Mouse (Mus musculus): ENCODE measurements around the gene Oxct2b.
"Not testable (repeated sequence)": the region's sequence is repeated elsewhere in the genome, so short reads cannot be mapped to it uniquely, and the experiment has no call there.

The Oxct2b gene

GRCm38 (mm10) chr4:123112216-123112764, 3.8 kb upstream of the Oxct2b start:
- DNase-seq (ENCODE audit: low spot score in 2 of 2), result no peak

DNA sequence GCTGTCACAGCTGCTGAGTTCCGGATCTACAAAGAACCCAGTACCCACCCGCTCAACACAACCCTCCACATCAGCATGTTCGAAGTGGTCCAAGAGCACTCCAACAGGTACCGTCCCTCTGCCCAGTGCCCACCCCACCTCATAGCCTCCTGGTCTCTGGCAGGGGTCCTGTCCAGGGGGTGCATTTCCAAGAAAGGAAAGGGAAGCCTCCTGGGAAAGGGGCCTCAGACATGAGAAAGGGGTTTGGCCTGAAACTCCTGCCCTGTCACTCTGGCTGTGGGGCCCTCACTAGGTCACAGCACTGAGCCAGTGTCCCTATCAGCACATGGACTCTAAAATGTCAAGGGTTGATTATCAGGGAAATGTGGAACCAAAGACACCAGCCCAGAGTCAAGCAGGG, 1.4 kb upstream of the Oxct2b start:
- DNase-seq (ENCODE audit: low spot score in 2 of 2), result not testable (repeated sequence)

GRCm38 (mm10) chr4:123116640-123117039, 574 bp downstream of the Oxct2b start:
- DNase-seq (ENCODE audit: low spot score in 2 of 2), result not testable (repeated sequence)

GRCm38 (mm10) chr4:123121286-123121685, 5.2 kb downstream of the Oxct2b start:
- no peak for DNase-seq (ENCODE audit: low spot score in 2 of 2)

- DNase-seq (ENCODE audit: low spot score in 2 of 2), result no peak
These were observed 10.6 kb downstream of the Oxct2b start for GRCm38 (mm10) chr4:123126626-123127025.

- no peak for DNase-seq (ENCODE audit: low spot score in 2 of 2)
These were observed 11.0 kb downstream of the Oxct2b start for GRCm38 (mm10) chr4:123127051-123127450.

- no peak for DNase-seq (ENCODE audit: low spot score in 2 of 2)
These were observed 21.5 kb downstream of the Oxct2b start for GRCm38 (mm10) chr4:123137551-123137950.

GRCm38 (mm10) chr4:123139513-123140154, 23.6 kb downstream of the Oxct2b start, which contains the start of gene Ppie:
Ppie (minus strand) TSS chr4:123139951.
- DNase-seq (ENCODE audit: low spot score in 2 of 2), result peak; percentile 31 to 67

DNA sequence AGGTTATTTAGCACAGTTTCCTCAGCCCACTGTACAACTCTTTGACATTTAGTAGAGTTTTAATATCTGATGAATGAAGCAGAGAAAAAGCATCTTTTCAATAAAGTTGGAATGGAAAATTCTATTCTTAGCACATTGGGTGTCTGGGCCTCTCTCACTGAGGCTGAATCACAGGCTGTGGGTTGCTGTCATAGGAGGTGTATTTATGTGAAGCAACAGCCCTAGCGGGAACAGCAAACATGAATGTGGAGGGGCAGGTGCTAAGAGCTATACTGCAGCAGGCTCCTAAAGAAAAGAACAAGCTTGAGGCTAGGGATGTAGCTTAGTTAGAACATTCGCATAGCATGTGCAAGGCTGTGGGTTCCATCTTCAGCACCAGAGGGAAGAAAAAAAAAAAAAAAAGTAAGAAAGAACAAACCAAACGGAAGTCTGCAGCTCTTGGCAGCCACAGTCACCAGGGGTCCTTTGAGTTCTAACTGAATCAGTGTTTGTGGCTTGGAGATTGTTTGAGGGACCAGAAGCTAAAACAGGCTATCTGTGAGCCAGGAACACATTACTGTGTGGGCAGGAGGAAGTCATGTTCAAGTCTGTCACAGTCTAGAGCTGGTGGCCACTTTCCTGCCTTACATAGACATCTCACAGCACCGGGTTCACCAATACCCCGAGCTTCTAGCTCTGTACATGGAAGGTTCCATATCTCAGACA, 31.5 kb downstream of the Oxct2b start:
- no peak for DNase-seq (ENCODE audit: low spot score in 2 of 2)

GRCm38 (mm10) chr4:123152003-123152402, 35.9 kb downstream of the Oxct2b start:
- DNase-seq (ENCODE audit: low spot score in 2 of 2), result no peak

GRCm38 (mm10) chr4:123152976-123153375, 36.9 kb downstream of the Oxct2b start:
- peak; percentile 57 to 70 for DNase-seq (ENCODE audit: low spot score in 2 of 2)

GRCm38 (mm10) chr4:123155004-123155403, 38.9 kb downstream of the Oxct2b start:
- no peak for DNase-seq (ENCODE audit: low spot score in 2 of 2)

DNA sequence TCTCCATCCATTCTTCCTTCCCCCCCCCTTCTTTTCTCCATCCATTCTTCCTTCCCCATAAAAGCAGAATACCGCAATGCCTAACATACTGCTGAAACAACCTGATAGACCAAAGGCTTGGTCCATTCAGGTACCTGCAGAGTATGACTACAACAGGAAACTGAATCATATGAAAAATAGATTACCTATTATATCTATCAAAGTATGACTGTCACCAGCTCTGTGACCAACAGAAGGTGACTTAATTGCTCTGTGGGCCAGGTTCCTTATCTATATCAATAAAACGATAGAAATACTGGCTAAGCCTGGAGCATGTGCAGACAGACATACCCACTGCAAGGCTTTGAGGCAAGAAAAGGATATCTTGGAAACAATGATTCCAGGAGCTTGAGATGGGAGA, 39.4 kb downstream of the Oxct2b start:
- DNase-seq (ENCODE audit: low spot score in 2 of 2), result no peak

GRCm38 (mm10) chr4:123155840-123156239, 39.8 kb downstream of the Oxct2b start:
- no peak for DNase-seq (ENCODE audit: low spot score in 2 of 2)

DNA sequence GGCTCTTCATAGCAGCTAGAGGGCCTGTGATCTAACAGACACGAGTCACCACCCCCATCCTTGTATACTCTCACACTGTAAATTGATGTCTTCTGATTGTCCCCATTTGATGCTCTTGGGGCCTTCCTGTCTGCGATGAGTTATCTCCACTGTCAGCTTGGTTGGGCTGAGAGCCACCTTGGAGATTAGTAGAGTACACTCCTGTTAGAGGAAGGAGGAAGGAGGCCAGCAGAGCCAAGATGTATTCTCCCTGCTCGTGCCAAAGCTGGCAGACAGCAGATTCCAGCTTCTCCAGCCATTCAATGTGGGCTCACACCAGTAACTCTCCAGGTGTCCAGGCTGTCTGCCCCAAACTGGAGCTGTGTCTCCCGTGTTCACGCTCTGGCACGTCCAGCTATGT, 44.5 kb downstream of the Oxct2b start:
- no peak for DNase-seq (ENCODE audit: low spot score in 2 of 2)

GRCm38 (mm10) chr4:123161251-123161650, 45.2 kb downstream of the Oxct2b start:
- DNase-seq (ENCODE audit: low spot score in 2 of 2), result not testable (repeated sequence)

- no peak for DNase-seq (ENCODE audit: low spot score in 2 of 2)
These were observed 46.3 kb downstream of the Oxct2b start for GRCm38 (mm10) chr4:123162305-123162917.

- DNase-seq (ENCODE audit: low spot score in 2 of 2), result no peak
These were observed 48.1 kb downstream of the Oxct2b start for GRCm38 (mm10) chr4:123164157-123164556.
